Mouse (Mus musculus) right cerebral cortex, postnatal 36 days (tissue): Measurements from ENCODE around the gene Adamts2.

Experiments used
- DNase-seq, 2 experiments: peaks; one replicate each; pipeline ENCODE4 v3.0.0; 2022; ENCODE audit warnings: low spot score in 2 of 2, mixed read lengths in 1 of 2

The Adamts2 gene

DNA sequence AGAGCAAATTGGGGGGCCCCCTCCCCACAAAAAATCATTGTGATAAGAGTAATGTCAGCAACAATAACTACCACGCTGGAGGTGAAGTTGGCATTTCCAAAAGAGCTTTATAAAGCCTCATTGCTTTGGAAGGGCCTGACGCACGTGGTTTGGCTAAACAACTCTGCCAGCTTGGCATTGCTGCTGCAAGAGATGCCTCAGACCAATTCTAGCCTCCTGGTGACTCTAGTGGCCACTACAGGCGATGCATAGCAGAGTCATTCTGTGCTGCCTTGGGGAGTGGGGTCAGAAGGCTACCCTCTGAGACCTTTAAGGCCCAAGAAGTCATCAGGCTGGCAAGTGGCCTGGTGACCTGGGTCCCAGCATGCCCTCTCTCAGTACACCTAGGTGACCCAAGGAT is 132.2 kb downstream of the Adamts2 start:
- no peak for DNase-seq

DNA sequence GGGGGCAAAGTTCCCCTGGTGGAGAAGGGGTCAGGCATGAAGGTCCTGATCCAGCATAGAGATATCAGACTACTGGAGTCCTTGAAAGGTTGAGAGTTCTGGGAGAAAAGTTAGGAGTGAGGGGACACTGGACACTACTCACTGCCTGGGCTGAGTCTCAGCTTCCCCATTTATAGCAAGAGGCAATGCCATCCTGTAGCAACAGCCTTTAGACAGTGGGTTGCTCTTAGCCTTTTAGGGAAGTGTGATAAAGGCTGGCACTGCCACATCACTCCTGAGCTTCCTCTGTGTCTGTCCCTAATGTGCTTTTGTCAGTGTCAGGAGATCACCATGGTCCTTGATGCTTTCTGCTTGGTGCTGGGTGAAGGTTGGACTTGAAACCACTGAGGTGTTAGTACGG is 134.7 kb downstream of the Adamts2 start:
- DNase-seq, result no peak

- DNase-seq, result no peak
Observed at GRCm38 (mm10) chr11:50738436-50738835, 136.6 kb downstream of the Adamts2 start.

GRCm38 (mm10) chr11:50739453-50739852 is 137.6 kb downstream of the Adamts2 start:
- no peak for DNase-seq

DNA sequence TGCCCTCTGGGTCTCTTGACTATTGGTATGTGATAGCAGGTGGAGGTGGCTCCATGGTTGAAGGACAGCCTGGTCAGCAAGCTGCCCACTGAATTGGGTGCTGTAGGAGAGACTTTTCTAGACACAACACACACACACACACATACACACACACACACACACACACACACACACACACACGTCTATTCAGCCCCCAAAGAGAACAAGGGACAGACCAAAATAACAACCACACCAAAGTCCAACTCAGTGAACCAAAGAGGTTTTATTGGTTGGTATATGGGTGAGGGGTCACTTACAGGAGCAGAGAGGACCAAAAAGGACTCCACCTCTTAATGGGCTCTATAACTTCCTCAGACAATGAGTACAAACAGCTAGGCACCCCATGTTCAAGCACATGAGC is 140.3 kb downstream of the Adamts2 start:
- DNase-seq, result no peak

GRCm38 (mm10) chr11:50744971-50745370 is 143.1 kb downstream of the Adamts2 start:
- peak; percentile 57 to 63 for DNase-seq

DNA sequence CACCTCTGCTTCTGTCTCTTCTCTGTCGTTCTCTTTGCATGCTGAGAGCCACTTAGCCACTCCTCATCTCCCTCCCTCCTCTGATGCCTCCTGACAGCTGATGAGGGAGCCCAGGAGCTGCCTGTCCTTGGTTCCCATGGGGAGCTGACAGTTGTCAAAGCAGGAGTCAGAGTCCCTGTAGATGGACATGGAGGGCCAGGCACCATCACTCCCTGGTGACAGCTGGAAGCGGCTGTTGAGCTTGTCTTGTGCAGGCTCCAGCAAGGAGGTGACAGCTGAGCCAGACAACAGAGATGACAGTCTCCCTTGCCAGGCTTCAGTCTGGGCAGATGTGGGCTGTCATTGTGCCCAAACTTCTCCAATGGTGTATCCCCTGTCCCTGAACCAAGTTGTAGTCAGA is 144.6 kb downstream of the Adamts2 start:
- DNase-seq, result no peak

DNA sequence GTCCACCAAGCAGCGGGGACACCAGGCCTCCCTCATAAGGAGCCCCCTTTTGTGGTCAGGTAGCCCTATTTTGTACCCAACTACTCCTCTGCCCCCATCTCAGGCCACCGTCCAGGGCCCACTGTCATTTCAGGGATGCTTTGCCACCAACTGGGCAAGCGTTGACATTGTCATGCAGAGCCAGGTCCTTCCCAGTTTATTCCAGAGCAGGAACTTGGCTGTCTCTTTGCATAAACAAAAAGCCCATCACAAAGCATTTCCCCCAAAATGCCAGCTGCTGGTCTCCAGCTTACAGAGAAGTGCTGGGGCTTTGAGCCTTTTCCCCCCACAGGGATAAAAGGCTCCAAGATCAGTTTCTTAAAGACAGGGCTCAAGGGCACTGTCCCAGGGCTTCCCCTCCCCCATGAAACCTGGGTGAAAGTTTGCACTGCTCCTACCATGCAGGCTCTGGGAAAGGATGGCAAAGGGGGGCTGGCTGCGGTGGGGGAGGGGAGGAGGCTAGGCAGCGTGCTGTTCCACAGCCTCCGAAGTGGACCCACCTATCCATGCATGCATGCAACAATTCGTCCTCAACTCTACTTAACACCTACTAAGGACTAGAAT is 149.2 kb downstream of the Adamts2 start:
- DNase-seq, result no peak

- DNase-seq, result no peak
Observed at GRCm38 (mm10) chr11:50757741-50758140, 155.9 kb downstream of the Adamts2 start.

GRCm38 (mm10) chr11:50766461-50766860 is 164.6 kb downstream of the Adamts2 start:
- DNase-seq, result peak in 1 of 2 experiments; percentile 22

- no peak for DNase-seq
Observed at GRCm38 (mm10) chr11:50767039-50767438, 165.2 kb downstream of the Adamts2 start.

- DNase-seq, result peak; percentile 77 to 85
Observed at GRCm38 (mm10) chr11:50768995-50769749, 167.3 kb downstream of the Adamts2 start.

GRCm38 (mm10) chr11:50771006-50771405 is 169.1 kb downstream of the Adamts2 start:
- DNase-seq, result no peak

DNA sequence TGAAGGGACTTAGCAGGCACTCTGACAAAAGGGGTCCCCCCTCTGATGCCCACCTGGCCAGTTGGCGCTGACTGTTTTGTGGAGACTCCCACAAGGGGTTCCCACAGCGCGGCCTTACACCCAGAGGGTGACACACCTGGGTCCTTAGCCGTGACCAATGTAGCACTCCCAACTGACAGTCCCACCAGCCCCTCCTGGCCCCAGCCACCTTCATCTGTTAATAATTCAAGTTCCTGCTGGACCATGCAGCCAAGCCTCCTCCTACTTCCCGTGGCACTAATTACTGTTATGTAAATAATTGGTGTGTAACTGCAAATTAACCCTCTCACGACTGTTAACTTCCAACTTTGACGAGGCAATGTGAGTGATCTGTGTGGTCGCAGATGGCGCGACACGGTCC is 195.8 kb downstream of the Adamts2 start:
- no peak for DNase-seq

DNA sequence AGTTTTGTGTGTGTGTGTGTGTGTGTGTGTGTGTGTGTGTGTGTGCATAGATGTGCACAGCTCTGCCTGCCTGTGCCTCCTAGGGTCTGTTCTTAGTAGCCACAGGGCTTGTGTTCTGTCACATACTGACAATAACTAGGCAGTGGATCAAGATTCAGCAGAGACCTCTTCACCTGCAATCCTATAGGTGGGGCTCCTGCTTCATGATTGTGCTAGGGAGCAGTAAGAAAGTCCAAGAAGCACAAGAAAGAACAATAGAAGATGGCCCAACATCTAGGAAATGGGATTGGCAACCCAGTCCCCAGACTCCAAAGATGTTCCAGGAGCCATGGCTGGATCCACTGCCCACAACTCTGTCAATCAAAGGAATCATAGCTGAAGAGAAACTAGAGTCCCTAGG is 197.0 kb downstream of the Adamts2 start:
- no peak for DNase-seq

GRCm38 (mm10) chr11:50814233-50814632 is 212.3 kb downstream of the Adamts2 start:
- DNase-seq, result no peak

GRCm38 (mm10) chr11:50826214-50826613 is 224.3 kb downstream of the Adamts2 start:
- DNase-seq, result no peak

DNA sequence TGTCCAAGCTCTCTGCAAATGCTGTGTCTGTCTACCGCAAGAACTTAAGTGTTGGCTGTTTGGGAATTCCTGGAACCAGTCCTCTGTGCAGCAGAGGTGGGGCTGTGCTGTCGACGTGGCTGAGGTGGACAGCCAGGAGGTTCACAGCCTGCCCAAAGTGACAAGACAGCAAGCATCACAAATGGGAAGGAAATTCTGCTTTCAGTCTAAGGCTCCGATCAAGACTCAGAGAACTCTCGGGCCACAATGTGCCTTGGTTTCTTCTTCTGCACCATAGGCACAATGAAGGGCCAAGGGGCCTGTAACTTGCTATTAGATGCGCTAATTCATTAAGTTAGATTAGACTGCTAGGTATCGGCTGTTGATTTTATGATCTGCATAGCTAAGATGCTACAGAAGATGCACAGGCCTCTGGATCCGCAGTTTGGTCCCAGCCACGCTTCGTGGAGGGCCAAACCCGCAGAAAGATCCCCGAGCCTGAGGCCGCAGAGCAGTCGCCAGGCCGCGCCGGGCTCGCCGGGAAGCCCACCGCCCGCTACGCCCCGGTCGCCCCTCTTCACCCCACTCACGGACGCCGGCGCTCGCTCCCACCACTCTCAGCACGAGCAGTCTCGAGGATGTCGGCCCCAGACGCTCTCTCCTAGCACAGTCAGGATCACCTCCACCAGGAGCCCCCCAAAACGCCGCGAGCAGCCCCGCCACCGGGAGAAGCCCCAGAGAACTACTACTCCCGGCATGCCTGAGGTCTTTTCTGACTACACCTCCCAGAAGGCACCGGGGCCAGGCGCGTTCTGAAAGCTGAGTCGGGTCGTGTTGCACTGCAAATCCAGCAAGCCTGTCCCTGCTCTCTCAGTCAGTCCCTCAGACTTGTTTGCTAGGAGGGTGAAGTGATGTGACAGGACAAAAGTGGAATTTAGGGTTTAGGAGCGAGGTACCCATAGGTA is 225.4 kb downstream of the Adamts2 start, which contains the start of gene Zfp354c:
Gene Zfp354c (minus strand): TSS at position 715 of the 944 bp plus-strand sequence.
- peak; percentile 86 for DNase-seq

GRCm38 (mm10) chr11:50835727-50836126 is 233.8 kb downstream of the Adamts2 start:
- no peak for DNase-seq

- peak; percentile 95 for DNase-seq
Observed at GRCm38 (mm10) chr11:50841023-50841735, 239.3 kb downstream of the Adamts2 start, which contains the start of gene Zfp879. Gene Zfp879, minus strand, starts transcription at chr11:50841552.

DNA sequence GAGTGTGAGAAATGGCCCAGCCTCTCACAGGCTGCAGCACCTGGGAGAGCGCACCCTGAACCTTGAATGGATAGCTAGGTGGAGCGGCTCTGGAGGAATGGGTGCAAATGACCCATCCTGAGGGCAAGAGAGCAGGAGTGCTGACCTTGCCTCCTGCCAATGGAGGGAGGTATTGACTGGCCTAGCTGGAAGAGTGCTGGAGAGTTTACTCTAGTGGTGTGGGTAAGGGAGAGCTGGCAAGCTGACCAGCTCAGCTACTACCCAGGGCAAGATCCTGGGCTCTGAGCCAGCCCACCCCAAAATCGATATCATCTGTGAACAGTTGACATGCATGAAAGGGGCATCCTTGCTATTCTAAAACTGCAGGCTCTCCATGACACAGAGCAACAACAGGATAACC is 244.1 kb downstream of the Adamts2 start:
- no peak for DNase-seq
